Mouse (Mus musculus): ENCODE results near the gene Slc7a7.
"Not testable (repeated sequence)": the region's sequence is repeated elsewhere in the genome, so short reads cannot be mapped to it uniquely, and the experiment has no call there.

Gene Slc7a7

GRCm38 (mm10) chr14:54377166-54377565 is 40.4 kb downstream of the Slc7a7 start:
- DNase-seq (ENCODE audit: low spot score in 2 of 2), result no peak

DNA sequence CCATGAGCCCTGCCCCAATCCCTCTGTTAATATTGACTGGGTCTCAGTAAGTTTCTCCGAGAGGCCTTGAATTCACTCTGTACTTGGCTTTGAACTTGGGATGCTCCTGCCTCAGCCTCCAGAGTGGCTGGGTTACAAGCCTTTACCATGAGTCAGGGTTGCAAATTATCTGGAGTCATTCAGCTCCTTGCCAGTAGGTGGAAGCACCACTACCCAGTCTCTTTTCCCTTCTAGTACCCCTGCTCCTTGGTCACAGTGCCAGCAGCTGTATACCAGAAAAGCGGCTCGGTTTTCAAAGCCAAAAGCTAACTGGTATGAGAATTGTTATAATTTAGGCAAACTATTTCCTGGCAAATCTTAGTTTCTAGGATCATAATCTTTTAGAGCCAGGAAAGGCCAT is 41.7 kb downstream of the Slc7a7 start:
- DNase-seq (ENCODE audit: low spot score in 2 of 2), result no peak

DNA sequence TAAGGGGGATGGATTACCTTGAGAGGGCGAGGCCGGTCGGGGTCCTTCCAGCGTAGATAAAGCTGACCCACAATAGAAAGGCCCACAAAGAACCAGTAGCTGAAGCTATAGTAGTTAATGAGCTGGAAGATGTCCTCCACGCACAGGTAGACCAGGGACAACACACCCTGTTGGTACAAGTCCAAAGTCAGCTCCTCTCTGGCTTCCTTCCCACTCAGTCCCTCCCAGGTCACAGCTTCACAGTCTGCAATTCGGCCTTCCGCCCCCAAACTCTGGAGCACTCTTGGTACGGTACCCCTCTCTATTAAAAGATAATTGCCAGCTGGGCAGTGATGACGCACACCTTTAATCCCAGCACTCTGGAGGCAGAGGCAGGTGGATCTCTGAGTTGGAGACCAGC is 44.7 kb downstream of the Slc7a7 start:
- DNase-seq (ENCODE audit: low spot score in 2 of 2), result no peak

DNA sequence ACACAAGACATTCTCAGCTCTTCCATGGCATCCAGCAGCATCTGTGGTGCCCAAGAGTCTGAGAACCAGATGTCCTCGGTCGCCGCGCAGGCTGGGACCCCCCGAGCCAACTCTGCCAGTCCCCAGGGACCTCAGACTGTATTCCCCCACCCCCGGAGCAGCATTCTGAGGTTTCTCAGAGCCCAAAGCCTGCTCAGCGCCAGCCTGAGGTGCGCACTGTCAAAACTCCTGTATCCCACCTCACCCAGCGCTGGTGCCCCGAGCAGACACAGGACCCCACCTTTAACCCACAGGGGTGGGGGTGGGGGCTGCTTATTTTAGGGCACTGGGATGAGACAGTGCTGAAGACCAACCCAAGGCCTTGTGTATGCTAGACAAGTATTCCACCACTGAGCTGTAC is 46.1 kb downstream of the Slc7a7 start:
- no peak for DNase-seq (ENCODE audit: low spot score in 2 of 2)

DNA sequence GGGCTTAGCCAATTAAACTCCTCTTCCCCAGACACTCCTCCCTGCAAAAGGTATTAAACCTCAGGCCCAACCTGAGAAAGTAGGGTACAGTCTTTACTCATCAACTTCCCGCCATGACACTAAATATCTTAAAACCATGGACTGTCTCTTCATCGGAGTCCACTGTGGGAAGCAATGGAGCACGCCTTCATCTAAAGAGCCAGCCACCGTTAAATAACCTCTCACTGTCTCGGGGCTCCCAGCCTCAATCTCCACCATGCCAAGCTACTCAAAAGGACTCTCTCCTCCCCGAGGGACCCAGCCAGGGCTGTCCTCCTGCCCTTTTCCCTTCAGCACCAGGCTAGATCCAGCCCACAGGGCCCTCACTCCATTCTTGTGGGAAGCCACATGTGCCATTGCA is 47.0 kb downstream of the Slc7a7 start:
- DNase-seq (ENCODE audit: low spot score in 2 of 2), result no peak

- no peak for DNase-seq (ENCODE audit: low spot score in 2 of 2)
Observed at GRCm38 (mm10) chr14:54369372-54369771, 48.2 kb downstream of the Slc7a7 start.

- no peak for DNase-seq (ENCODE audit: low spot score in 2 of 2)
Observed at GRCm38 (mm10) chr14:54367429-54368060, 50.0 kb downstream of the Slc7a7 start.

DNA sequence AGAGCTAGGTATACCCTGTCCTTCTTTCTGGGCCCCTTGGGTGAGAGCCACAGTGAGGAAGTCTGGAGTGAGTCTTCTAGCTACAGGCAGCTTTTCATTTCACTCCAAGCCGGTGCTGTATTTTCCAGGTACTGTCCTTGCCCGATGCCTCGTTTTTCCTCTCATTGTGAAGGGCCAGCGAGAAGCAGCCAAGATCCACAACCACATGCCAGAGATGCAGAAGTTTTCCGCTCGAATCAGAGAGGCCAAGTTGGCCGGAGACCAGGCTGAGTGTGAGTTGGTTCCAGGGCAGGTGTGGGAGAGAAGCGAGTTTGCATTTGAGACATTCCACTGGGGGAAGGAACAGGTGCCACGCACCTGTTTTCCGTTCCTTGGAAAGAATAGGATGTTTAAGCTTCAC is 51.0 kb downstream of the Slc7a7 start:
- DNase-seq (ENCODE audit: low spot score in 2 of 2), result no peak

- DNase-seq (ENCODE audit: low spot score in 2 of 2), result no peak
Observed at GRCm38 (mm10) chr14:54365026-54365645, 52.4 kb downstream of the Slc7a7 start.

DNA sequence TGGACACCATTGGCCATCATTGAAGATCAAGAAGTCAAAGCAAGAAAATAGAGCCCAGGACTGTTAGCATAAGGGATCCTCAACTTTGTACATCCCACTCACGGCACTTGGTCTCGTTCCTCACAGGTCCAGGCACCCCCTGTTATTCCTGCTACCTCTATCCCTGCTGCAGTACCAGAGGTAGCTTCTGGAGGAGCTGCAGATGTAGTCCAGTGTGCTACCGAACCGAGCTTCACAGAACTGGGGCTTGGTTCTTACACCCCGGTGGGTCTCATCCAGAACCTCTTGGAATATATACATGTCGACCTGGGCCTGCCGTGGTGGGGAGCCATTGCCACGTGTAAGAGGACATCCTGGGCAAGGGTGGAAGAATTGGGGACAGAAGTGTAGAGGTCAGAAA is 54.4 kb downstream of the Slc7a7 start:
- DNase-seq (ENCODE audit: low spot score in 2 of 2), result no peak

DNA sequence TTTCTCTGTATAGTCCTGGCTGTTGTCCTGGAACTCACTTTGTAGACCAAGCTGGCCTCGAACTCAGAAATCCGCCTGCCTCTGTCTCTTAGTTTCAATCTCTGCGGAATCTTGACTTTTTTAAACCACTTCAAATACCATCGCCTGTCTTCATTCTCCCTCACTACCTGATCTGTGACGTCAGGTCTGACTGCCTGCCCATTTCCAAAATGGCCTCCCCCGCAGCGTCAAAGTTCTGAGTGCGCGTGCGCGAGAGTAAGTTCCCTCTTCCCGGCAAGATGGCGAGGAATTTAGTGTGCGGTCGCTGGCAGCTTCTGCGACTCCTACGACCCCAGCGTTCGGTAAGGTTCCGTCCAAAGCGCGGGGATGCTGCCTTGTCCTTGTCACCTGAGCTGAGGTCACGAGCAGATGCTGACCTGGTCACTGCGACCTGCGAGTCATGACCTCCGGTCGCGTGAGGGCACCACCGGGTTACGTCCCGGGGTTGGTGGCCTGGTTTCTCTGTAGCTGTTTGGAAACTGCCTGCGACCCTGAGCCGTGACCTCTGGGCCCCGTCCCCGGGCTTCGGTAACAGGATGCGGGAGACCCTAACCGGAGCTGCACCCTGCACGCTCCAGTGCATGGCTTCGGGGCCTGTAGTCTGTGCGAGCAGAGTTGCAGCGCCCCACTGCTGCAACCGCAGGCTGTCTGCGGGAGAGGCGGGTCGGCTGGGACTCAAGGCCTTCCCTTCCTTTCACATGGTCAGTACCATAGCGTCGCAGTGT is 56.8 kb downstream of the Slc7a7 start, which contains the start of gene Oxa1l:
Gene Oxa1l, plus strand, starts transcription at position 258 of the 764 bp plus-strand sequence.
- peak; percentile 89 to 91 for DNase-seq (ENCODE audit: low spot score in 2 of 2)

GRCm38 (mm10) chr14:54354406-54354805 is 63.2 kb downstream of the Slc7a7 start:
- DNase-seq (ENCODE audit: low spot score in 2 of 2), result no peak

- DNase-seq (ENCODE audit: low spot score in 2 of 2), result no peak
Observed at GRCm38 (mm10) chr14:54352314-54352713, 65.3 kb downstream of the Slc7a7 start.

DNA sequence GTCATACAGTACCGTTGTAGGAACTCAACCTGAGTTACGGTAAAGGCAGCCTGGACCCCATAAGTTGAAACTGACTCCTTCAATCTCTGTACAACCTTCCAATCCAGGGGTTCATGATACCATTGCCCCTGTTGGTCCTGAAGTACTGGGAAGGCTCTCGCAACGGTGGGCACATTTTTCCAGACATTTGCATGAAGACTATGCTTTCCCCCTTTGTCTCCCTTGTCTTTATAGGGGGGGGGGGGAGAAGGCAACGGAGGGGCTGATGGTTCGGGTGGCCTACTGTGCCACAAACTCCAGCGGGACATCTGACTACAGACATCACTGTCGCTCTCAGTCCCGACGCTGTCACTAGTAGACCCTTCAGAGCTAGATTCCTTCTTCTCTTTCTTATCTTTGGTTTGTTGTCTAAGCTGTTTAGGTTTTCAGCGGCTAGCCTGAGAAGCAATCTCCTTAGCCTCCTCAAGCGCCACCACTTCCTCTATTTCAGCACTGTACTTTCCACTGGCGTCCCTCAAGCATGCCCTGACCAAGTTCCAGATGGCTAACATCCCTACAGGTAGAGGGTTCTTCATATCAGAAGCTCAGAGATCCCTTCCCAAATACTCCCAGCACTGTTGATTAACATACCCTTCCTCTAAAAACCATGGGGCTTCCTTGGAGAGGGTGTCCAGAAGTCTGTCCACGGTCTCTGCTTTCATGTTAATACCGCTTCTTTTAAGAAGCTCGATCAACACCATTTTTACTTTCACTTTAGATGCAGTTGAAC is 66.6 kb downstream of the Slc7a7 start:
- DNase-seq (ENCODE audit: low spot score in 2 of 2), result not testable (repeated sequence)

DNA sequence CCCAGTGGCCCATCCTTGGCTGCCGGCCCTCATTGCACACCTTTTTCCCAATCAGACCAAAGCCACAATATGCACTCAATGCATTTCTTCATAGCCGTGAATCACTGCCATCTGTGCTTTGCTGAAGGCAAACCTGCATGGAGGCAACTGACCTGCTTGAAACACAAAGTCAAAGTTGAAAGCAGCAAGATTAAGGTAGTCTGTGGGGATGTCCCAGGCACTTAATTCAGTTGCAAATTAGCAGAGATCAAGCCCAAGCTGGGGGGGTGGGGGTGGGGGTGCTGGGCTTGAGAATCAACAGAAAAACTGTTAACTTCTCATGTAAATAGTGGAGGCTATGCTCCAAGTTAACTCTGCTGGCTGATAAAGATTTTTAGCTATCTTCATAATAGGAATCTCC is 75.8 kb downstream of the Slc7a7 start:
- DNase-seq (ENCODE audit: low spot score in 2 of 2), result not testable (repeated sequence)

- no peak for DNase-seq (ENCODE audit: low spot score in 2 of 2)
Observed at GRCm38 (mm10) chr14:54340836-54341235, 76.7 kb downstream of the Slc7a7 start.

DNA sequence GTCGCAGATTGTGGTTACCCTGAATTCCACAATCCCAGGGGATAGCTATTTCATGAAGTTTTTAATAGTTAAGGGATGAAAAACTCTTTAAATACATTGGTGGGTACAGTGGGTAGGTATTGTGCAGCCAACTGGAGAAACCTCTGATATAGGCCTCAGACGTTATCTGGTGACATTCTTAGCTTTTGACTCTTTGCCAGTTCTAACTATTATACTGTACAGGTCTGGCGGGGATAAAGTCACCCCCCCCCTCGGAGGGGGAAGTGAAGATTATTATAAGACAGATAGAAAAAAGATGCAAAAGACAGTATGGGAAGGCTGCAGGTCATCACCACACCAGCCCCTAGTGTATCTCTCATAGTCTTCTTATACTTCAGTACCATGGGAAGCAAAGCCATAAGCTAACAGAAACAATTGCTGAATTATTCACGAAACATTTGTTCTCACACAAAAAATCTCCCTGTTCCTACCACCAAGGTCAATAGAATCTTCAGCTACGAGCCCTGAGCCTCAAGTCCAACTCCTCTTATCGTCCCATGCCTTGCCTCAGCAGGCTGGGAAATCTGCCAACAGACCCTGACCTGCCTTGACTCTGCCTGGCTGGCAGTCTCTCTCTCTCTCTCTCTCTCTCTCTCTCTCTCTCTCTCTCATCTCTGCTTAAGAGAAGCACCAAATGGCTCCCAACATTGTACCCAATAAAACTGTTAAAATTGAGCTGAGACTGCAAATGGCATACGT is 84.0 kb downstream of the Slc7a7 start:
- DNase-seq (ENCODE audit: low spot score in 2 of 2), result no peak

GRCm38 (mm10) chr14:54332176-54333074 is 85.2 kb downstream of the Slc7a7 start:
- DNase-seq (ENCODE audit: low spot score in 2 of 2), result no peak

DNA sequence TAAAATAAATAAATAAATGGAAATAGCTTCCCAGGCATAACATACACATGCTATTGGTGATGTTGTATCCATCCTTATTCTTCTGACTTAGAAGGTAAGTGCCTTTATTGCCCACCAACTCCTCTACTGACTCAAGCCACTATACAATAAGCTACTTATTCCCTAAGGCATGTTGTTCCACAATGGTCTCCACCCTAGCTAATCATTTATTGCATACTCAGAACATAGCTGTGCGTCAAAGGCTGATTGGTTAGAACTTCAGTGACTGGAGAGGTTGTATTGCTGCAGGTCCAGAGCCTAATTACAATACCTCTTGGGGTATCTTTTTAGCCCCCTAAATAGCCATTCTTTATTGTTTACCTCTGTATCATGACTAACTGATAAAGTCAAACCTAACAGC is 86.4 kb downstream of the Slc7a7 start:
- no peak for DNase-seq (ENCODE audit: low spot score in 2 of 2)

GRCm38 (mm10) chr14:54329201-54329600 is 88.4 kb downstream of the Slc7a7 start:
- no peak for DNase-seq (ENCODE audit: low spot score in 2 of 2)
